ENCODE assay signal across 8 mouse cellular contexts in the genomic region with DNA sequence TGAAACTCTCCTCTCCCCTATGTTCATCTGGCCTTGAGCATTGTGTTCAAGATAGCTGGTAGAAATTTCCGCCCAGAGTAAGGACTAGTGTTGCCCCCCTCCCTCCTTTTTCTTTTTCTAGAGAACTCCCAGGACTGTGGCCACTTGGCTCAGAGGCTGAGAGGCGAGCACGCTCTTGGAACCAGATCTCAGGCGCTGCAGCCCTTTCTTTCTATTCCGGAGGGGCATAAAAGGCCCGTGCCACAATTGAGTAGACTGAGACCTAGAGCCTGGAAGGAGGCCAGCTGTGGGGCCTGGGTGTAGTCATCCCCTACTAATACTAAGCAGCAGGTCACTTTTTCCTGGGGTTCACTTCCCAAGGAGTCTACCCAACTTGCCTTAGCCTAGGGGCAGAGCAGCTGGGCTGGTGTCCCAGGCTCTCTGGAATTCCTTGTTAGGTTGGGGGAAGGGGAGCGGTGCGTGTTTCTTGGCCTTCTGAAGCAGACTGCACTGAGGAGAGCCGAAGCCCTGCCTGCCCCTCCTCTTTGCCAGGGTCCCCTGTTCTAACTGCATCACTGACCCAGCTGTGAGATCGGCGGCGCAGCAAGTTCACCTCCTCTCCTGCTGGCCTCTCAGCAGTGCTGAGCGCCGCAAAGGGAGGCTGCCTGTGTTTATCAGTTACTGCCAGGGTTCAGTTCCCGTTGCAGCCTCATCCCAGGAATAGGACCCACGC. TPM values are rescaled to one million over a fixed set of nuclear protein-coding genes. Genes with fewer than 3 reads are reported as not detected.
DNase-seq lines count a peak whose midpoint lies in the region; ATAC-seq and TF ChIP-seq lines count a peak whose summit lies in the region.

No protein-coding gene starts in this region.

- no peaks in the 10 kb centered on the region for H3K27me3 ChIP-seq in forebrain, postnatal 0 days (ENCODE audit: insufficient read depth, low read length)
- no peaks in the 10 kb centered on the region for H3K27me3 ChIP-seq in hindbrain, embryonic 16.5 days (replicated peaks; ENCODE audit: control insufficient read depth, insufficient read depth, low read length)
- peaks cover 3% of the 10 kb centered on the region for H3K27me3 ChIP-seq in midbrain, embryonic 12.5 days

- peak overlapping the region; percentile 92 for H3K9ac ChIP-seq in forebrain, postnatal 0 days
- peak overlapping the region; percentile 73 for H3K9ac ChIP-seq in hindbrain, embryonic 16.5 days (ENCODE audit: low read depth, low read length)
- H3K9ac ChIP-seq in midbrain, embryonic 12.5 days (replicated peaks) = peak overlapping the region; percentile 96

- no peaks in the 10 kb centered on the region for H3K36me3 ChIP-seq in forebrain, postnatal 0 days (ENCODE audit: insufficient read depth)
- no peaks in the 10 kb centered on the region for H3K36me3 ChIP-seq in hindbrain, embryonic 16.5 days (ENCODE audit: control insufficient read depth, insufficient read depth, low read length)
- H3K36me3 ChIP-seq in midbrain, embryonic 12.5 days = no peaks in the 10 kb centered on the region

- H3K9me3 ChIP-seq in forebrain, postnatal 0 days (ENCODE audit: low read length) = no peaks in the 10 kb centered on the region
- H3K9me3 ChIP-seq in hindbrain, embryonic 16.5 days (ENCODE audit: control insufficient read depth, low read length) = no peaks in the 10 kb centered on the region
- H3K9me3 ChIP-seq in midbrain, embryonic 12.5 days = no peaks in the 10 kb centered on the region

- H3K27ac ChIP-seq in brown adipose tissue, adult 24 weeks (replicated peaks; ENCODE audit: low read depth, low read length) = peak overlapping the region; percentile 73
- peak overlapping the region; percentile 100 for H3K27ac ChIP-seq in forebrain, postnatal 0 days (ENCODE audit: low read depth, low read length)
- H3K27ac ChIP-seq in hindbrain, embryonic 16.5 days (ENCODE audit: low read depth, low read length) = peak overlapping the region; percentile 100
- peak overlapping the region; percentile 99 for H3K27ac ChIP-seq in midbrain, embryonic 12.5 days (replicated peaks)

- peak overlapping the region; percentile 98 for H3K4me3 ChIP-seq in brown adipose tissue, adult 24 weeks (ENCODE audit: insufficient read depth, low read depth, low read length)
- peak overlapping the region; percentile 99 for H3K4me3 ChIP-seq in forebrain, postnatal 0 days (ENCODE audit: low read depth, low read length)
- peak overlapping the region; percentile 71 for H3K4me3 ChIP-seq in hindbrain, embryonic 16.5 days (ENCODE audit: low read length)
- peak overlapping the region; percentile 100 for H3K4me3 ChIP-seq in midbrain, embryonic 12.5 days

- H3K4me1 ChIP-seq in brown adipose tissue, adult 24 weeks (ENCODE audit: control insufficient read depth, insufficient read depth, insufficient read length, low read length) = peaks cover 33% of the 10 kb centered on the region
- H3K4me1 ChIP-seq in forebrain, postnatal 0 days (ENCODE audit: insufficient read depth) = peaks cover 35% of the 10 kb centered on the region
- peaks cover 56% of the 10 kb centered on the region for H3K4me1 ChIP-seq in hindbrain, embryonic 16.5 days (ENCODE audit: control insufficient read depth, insufficient read depth, low read depth, low read length)
- H3K4me1 ChIP-seq in midbrain, embryonic 12.5 days = peaks cover 56% of the 10 kb centered on the region

- ATAC-seq in forebrain, postnatal 0 days = peak; percentile 7
- ATAC-seq in hindbrain, embryonic 16.5 days = peak; percentile 29
- ATAC-seq in midbrain, embryonic 12.5 days (ENCODE audit: low FRiP score, low read depth) = peak; percentile 9

- DNase-seq in adrenal gland, adult 2 months = peak; percentile 68
- DNase-seq in adrenal gland, adult 8-10 months = no peak
- peak; percentile 74 for DNase-seq in forebrain, postnatal 0 days
- peak; percentile 43 to 61 for DNase-seq in left cerebral cortex, adult 8-10 months (ENCODE audit: low spot score in 2 of 2)
- peak; percentile 18 to 23 for DNase-seq in thymus, postnatal 36 days

- TF ChIP-seq CTCF in forebrain, postnatal 0 days (IDR thresholded peaks at IDR 0.05; ENCODE audit: low read depth) = no peak

- 2% methylated on average over 16 of the region's 16 CpGs for WGBS in forebrain, postnatal 0 days
- under 1% methylated on average over 16 of the region's 16 CpGs for WGBS in hindbrain, embryonic 16.5 days
- under 1% methylated on average over 16 of the region's 16 CpGs for WGBS in midbrain, embryonic 12.5 days

- H3K4me2 ChIP-seq in forebrain, postnatal 0 days (ENCODE audit: low read depth) = peak overlapping the region; percentile 58
- peak overlapping the region; percentile 90 for H3K4me2 ChIP-seq in hindbrain, embryonic 16.5 days (ENCODE audit: low read length)
- H3K4me2 ChIP-seq in midbrain, embryonic 12.5 days (replicated peaks) = peak overlapping the region; percentile 83

RNA-seq across cellular contexts. Expression of a gene that starts 1.9 kb away (rescaled TPM):
- total RNA-seq in adrenal gland, adult 2 months (2021) = 100 to 1,000 TPM in 1 of 2 experiments, 10 to 100 TPM in 1; 75.0 to 119 TPM
- polyA plus RNA-seq in adrenal gland, adult 2 months (2012; rRNA removed) = 98.8 and 100 TPM in 2 replicates
- total RNA-seq in adrenal gland, adult 8-10 months (2022) = 100 to 1,000 TPM; 140 to 170 (median 157) TPM
- 42.7 and 48.6 TPM in 2 replicates for polyA plus RNA-seq in brown adipose tissue, adult 24 weeks (2012; ENCODE audit: insufficient read depth, insufficient read length, missing spikeins)
- 45.9 and 56.0 TPM in 2 replicates for total RNA-seq in forebrain, postnatal 0 days (2014; rRNA removed)
- polyA plus RNA-seq in forebrain, postnatal 0 days (2015; fragmentation: Nextera tagmentation; extraction: Ambion mirVana) = 12.8 and 14.4 TPM in 2 replicates
- polyA plus RNA-seq in hindbrain, embryonic 16.5 days (2015; fragmentation: Nextera tagmentation; extraction: Ambion mirVana) = 13.7 and 18.1 TPM in 2 replicates
- 10 to 100 TPM; 74.8 to 83.4 (median 82.5) TPM for total RNA-seq in left cerebral cortex, adult 8-10 months (2022)
- polyA plus RNA-seq in midbrain, embryonic 12.5 days (2016; fragmentation: Nextera tagmentation; extraction: Ambion mirVana) = 40.1 and 45.4 TPM in 2 replicates

RNA-seq across cellular contexts. Expression of a gene that starts 20.1 kb away (rescaled TPM):
- 1 to 10 TPM; 4.0 to 5.3 TPM for total RNA-seq in adrenal gland, adult 2 months (2021)
- polyA plus RNA-seq in adrenal gland, adult 2 months (2012; rRNA removed) = 0.19 and 0.21 TPM in 2 replicates
- total RNA-seq in adrenal gland, adult 8-10 months (2022) = 1 to 10 TPM; 1.6 to 2.4 (median 2.0) TPM
- not detected in 2 replicates for polyA plus RNA-seq in brown adipose tissue, adult 24 weeks (2012; ENCODE audit: insufficient read depth, insufficient read length, missing spikeins)
- 0.08 and 0.67 TPM in 2 replicates for total RNA-seq in forebrain, postnatal 0 days (2014; rRNA removed)
- polyA plus RNA-seq in forebrain, postnatal 0 days (2015; fragmentation: Nextera tagmentation; extraction: Ambion mirVana) = 0.18 and 0.24 TPM in 2 replicates
- polyA plus RNA-seq in hindbrain, embryonic 16.5 days (2015; fragmentation: Nextera tagmentation; extraction: Ambion mirVana) = 3.7 and 7.0 TPM in 2 replicates
- under 1 TPM; 0.13 to 0.21 (median 0.17) TPM for total RNA-seq in left cerebral cortex, adult 8-10 months (2022)
- 3.1 and 3.4 TPM in 2 replicates for polyA plus RNA-seq in midbrain, embryonic 12.5 days (2016; fragmentation: Nextera tagmentation; extraction: Ambion mirVana)

RNA-seq across cellular contexts. Expression of a gene that starts 50.3 kb away (rescaled TPM):
- 10 to 100 TPM; 42.2 to 67.9 TPM for total RNA-seq in adrenal gland, adult 2 months (2021)
- 55.0 and 68.9 TPM in 2 replicates for polyA plus RNA-seq in adrenal gland, adult 2 months (2012; rRNA removed)
- 10 to 100 TPM; 67.1 to 71.5 (median 68.1) TPM for total RNA-seq in adrenal gland, adult 8-10 months (2022)
- 67.3 and 73.2 TPM in 2 replicates for polyA plus RNA-seq in brown adipose tissue, adult 24 weeks (2012; ENCODE audit: insufficient read depth, insufficient read length, missing spikeins)
- total RNA-seq in forebrain, postnatal 0 days (2014; rRNA removed) = 39.2 and 55.6 TPM in 2 replicates
- polyA plus RNA-seq in forebrain, postnatal 0 days (2015; fragmentation: Nextera tagmentation; extraction: Ambion mirVana) = 45.8 and 52.1 TPM in 2 replicates
- polyA plus RNA-seq in hindbrain, embryonic 16.5 days (2015; fragmentation: Nextera tagmentation; extraction: Ambion mirVana) = 63.7 and 67.7 TPM in 2 replicates
- total RNA-seq in left cerebral cortex, adult 8-10 months (2022) = 10 to 100 TPM; 22.8 to 36.1 (median 30.0) TPM
- 74.5 and 79.2 TPM in 2 replicates for polyA plus RNA-seq in midbrain, embryonic 12.5 days (2016; fragmentation: Nextera tagmentation; extraction: Ambion mirVana)
